Mouse (Mus musculus): Measurements from ENCODE around the gene Sdf2. TPM values are rescaled to one million over a fixed set of nuclear protein-coding genes. Genes with fewer than 3 reads are reported as not detected.

Sdf2 gene
- polyA plus RNA-seq (2012; rRNA removed) = 52.2 and 53.7 TPM in 2 replicates

GRCm38 (mm10) chr11:78245627-78246317, at the start of gene Sdf2, which contains the start of gene Supt6:
Gene Sdf2 (plus strand): TSS chr11:78245746.
Gene Supt6 (minus strand): TSS chr11:78245987.

GRCm38 (mm10) chr11:78261380-78262352, 16.1 kb downstream of the Sdf2 start, which contains the start of gene 2610507B11Rik:
Gene 2610507B11Rik (plus strand): TSS chr11:78261752.

GRCm38 (mm10) chr11:78290654-78291053, 45.1 kb downstream of the Sdf2 start, which contains the start of gene BC030499:
Gene BC030499 (plus strand): TSS chr11:78290841.

GRCm38 (mm10) chr11:78301357-78302084, 56.0 kb downstream of the Sdf2 start, which contains the start of gene Spag5:
Gene Spag5 (plus strand): TSS chr11:78301529.

Other genes starting within 250 kb of the Sdf2 start
- gene Dhrs13, start 213.5 kb upstream of the Sdf2 start, polyA plus RNA-seq (2012; rRNA removed) = 4.4 TPM in 2 replicates
- gene Flot2, start 207.8 kb upstream of the Sdf2 start, polyA plus RNA-seq (2012; rRNA removed) = 22.3 and 27.6 TPM in 2 replicates
- gene Eral1, start 165.4 kb upstream of the Sdf2 start, polyA plus RNA-seq (2012; rRNA removed) = 10.4 and 11.1 TPM in 2 replicates
- gene Fam222b, start 151.1 kb upstream of the Sdf2 start, polyA plus RNA-seq (2012; rRNA removed) = 3.8 and 4.4 TPM in 2 replicates
- gene Traf4, start 80.2 kb upstream of the Sdf2 start, polyA plus RNA-seq (2012; rRNA removed) = 32.6 and 35.0 TPM in 2 replicates
- gene Nek8, start 69.1 kb upstream of the Sdf2 start, polyA plus RNA-seq (2012; rRNA removed) = 6.8 and 8.0 TPM in 2 replicates
- gene Tlcd1, start 69.0 kb upstream of the Sdf2 start, polyA plus RNA-seq (2012; rRNA removed) = 61.3 and 70.4 TPM in 2 replicates
- 1,152 and 1,264 TPM in 2 replicates for gene Rpl23a, start 62.2 kb upstream of the Sdf2 start, polyA plus RNA-seq (2012; rRNA removed)
- 15.5 and 16.1 TPM in 2 replicates for gene Rab34, start 57.3 kb upstream of the Sdf2 start, polyA plus RNA-seq (2012; rRNA removed)
- gene Proca1, start 52.4 kb upstream of the Sdf2 start, polyA plus RNA-seq (2012; rRNA removed) = 0.53 and 0.73 TPM in 2 replicates
- gene Supt6, start 241 bp downstream of the Sdf2 start, polyA plus RNA-seq (2012; rRNA removed) = 5.3 and 6.8 TPM in 2 replicates
- gene 2610507B11Rik, start 16.0 kb downstream of the Sdf2 start, polyA plus RNA-seq (2012; rRNA removed) = 19.5 and 19.6 TPM in 2 replicates
- gene BC030499, start 45.1 kb downstream of the Sdf2 start, polyA plus RNA-seq (2012; rRNA removed) = 0.15 and 0.20 TPM in 2 replicates
- gene Spag5, start 55.8 kb downstream of the Sdf2 start, polyA plus RNA-seq (2012; rRNA removed) = 18.5 and 21.4 TPM in 2 replicates
- gene Aldoc, start 77.2 kb downstream of the Sdf2 start, polyA plus RNA-seq (2012; rRNA removed) = 25.4 and 34.5 TPM in 2 replicates
- 21.8 and 25.8 TPM in 2 replicates for gene Pigs, start 82.7 kb downstream of the Sdf2 start, polyA plus RNA-seq (2012; rRNA removed)
- gene Unc119, start 97.7 kb downstream of the Sdf2 start, polyA plus RNA-seq (2012; rRNA removed) = 62.4 and 64.5 TPM in 2 replicates
- not detected in 2 replicates for gene Foxn1, start 140.8 kb downstream of the Sdf2 start, polyA plus RNA-seq (2012; rRNA removed)
- 0.03 and 0.06 TPM in 2 replicates for gene Slc13a2, start 176.5 kb downstream of the Sdf2 start, polyA plus RNA-seq (2012; rRNA removed)
- 12.7 and 14.6 TPM in 2 replicates for gene Slc46a1, start 220.0 kb downstream of the Sdf2 start, polyA plus RNA-seq (2012; rRNA removed)

All from liver, embryonic 18 days (tissue).